Mouse (Mus musculus) thymus, adult 2 months (tissue): ENCODE measurements around the gene Mcoln2.

ENCODE experiments used
- CTCF ChIP-seq: fragments of 200-500 bp; IDR thresholded peaks from 2 replicates; pipeline ENCODE4 v1.5.1; 2012; ENCODE audit warnings: mild to moderate bottlenecking, control low read depth, low read length, moderate library complexity, borderline replicate concordance; ENCODE audit not compliant: control insufficient read depth, poor library complexity, insufficient read depth; ENCODE audit errors: extremely low read depth
- POLR2A ChIP-seq: fragments of 200-500 bp; IDR thresholded peaks from 2 replicates; pipeline ENCODE4 v1.6.1; 2012; ENCODE audit warnings: mild to moderate bottlenecking, low read length, control low read depth, moderate library complexity; ENCODE audit not compliant: control insufficient read depth, poor library complexity, insufficient read depth; ENCODE audit errors: extremely low read depth

- TF ChIP-seq CTCF (no peak), POLR2A (no peak)
These were observed 45.5 kb downstream of the Mcoln2 start for GRCm38 (mm10) chr3:146195153-146195552.
